ENCODE assay signal across 24 mouse cellular contexts in the genomic region with DNA sequence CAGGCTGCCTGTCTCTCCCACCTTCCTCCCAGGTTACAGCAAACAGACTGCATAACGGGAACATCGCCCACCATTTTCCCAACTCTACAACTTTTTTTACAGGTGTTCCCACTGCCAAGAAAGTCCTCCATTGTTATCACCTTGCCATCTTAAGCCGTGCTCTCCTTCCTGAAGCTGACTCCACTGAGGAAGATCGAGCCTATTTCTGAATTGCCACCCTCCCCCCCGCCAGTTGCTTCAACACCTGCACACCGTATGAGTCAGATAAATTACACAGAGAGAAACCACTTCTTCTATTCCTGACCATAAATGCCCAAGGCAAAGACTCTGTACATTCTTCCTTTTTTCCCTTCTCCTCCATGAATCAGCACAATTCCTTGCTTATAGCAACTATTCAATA.
"Had no signal": no experiment of that assay in that cellular context is flagged by ENCODE, and none has a peak within 500 bp of the region (broad histone marks: within the 10 kb centered on the region; RNA-seq: fewer than 3 reads in every experiment).

No protein-coding gene starts in this region.

- H3K36me3 ChIP-seq: limb, embryonic 10.5 days; limb, embryonic 13.5 days; liver, embryonic 12.5 days; liver, embryonic 15.5 days; lung, embryonic 15.5 days; midbrain, embryonic 10.5 days; midbrain, embryonic 13.5 days; neural tube, embryonic 13.5 days; stomach, embryonic 15.5 days had no signal

- H3K4me2 ChIP-seq: limb, embryonic 13.5 days; liver, embryonic 12.5 days; liver, embryonic 15.5 days; lung, embryonic 15.5 days; midbrain, embryonic 13.5 days; neural tube, embryonic 13.5 days; stomach, embryonic 15.5 days had no signal

- H3K4me3 ChIP-seq: limb, embryonic 10.5 days; limb, embryonic 13.5 days; liver, embryonic 12.5 days; liver, embryonic 15.5 days; lung, embryonic 15.5 days; megakaryocyte, embryonic 14.5 days; midbrain, embryonic 10.5 days; midbrain, embryonic 13.5 days; myocyte; neural tube, embryonic 13.5 days; stomach, embryonic 15.5 days had no signal

- H3K9ac ChIP-seq: limb, embryonic 13.5 days; liver, embryonic 12.5 days; liver, embryonic 15.5 days; lung, embryonic 15.5 days; midbrain, embryonic 13.5 days; neural tube, embryonic 13.5 days; stomach, embryonic 15.5 days had no signal

- ATAC-seq: intestine, postnatal 0 days; liver, embryonic 12.5 days; midbrain, embryonic 13.5 days; midbrain, embryonic 16.5 days had no signal

- H3K27me3 ChIP-seq: limb, embryonic 13.5 days; liver, embryonic 12.5 days; liver, embryonic 15.5 days; lung, embryonic 15.5 days; megakaryocyte, embryonic 14.5 days; midbrain, embryonic 13.5 days; neural tube, embryonic 13.5 days; stomach, embryonic 15.5 days had no signal

- DNase-seq: kidney, adult 2 months; kidney, postnatal 25 days; liver; lung, adult 18-20 months; lung, postnatal 10 days; lung, postnatal 36 days; retina, postnatal 1 day; spleen, adult 18-20 months; thymus, adult 18-20 months; thymus, postnatal 36 days had no signal

- H3K27ac ChIP-seq: kidney, postnatal 0 days; limb, embryonic 10.5 days; limb, embryonic 13.5 days; liver, embryonic 12.5 days; liver, embryonic 15.5 days; lung, embryonic 15.5 days; midbrain, embryonic 10.5 days; midbrain, embryonic 13.5 days; neural tube, embryonic 13.5 days; stomach, embryonic 15.5 days had no signal

- H3K9me3 ChIP-seq: limb, embryonic 10.5 days; limb, embryonic 13.5 days; liver, embryonic 12.5 days; liver, embryonic 15.5 days; lung, embryonic 15.5 days; midbrain, embryonic 10.5 days; midbrain, embryonic 13.5 days; neural tube, embryonic 13.5 days; stomach, embryonic 15.5 days had no signal

- H3K4me1 ChIP-seq: limb, embryonic 10.5 days; limb, embryonic 13.5 days; liver, embryonic 12.5 days; liver, embryonic 15.5 days; lung, embryonic 15.5 days; megakaryocyte, embryonic 14.5 days; midbrain, embryonic 10.5 days; midbrain, embryonic 13.5 days; neural tube, embryonic 13.5 days; stomach, embryonic 15.5 days had no signal
